Mouse (Mus musculus): ENCODE data around the gene Arhgap5. TPM values are rescaled to one million over a fixed set of nuclear protein-coding genes. Genes with fewer than 3 reads are reported as not detected.

The Arhgap5 gene
- total and polyA plus RNA-seq, 2 experiments from 2014 or later: 35.7 to 54.7 TPM

DNA sequence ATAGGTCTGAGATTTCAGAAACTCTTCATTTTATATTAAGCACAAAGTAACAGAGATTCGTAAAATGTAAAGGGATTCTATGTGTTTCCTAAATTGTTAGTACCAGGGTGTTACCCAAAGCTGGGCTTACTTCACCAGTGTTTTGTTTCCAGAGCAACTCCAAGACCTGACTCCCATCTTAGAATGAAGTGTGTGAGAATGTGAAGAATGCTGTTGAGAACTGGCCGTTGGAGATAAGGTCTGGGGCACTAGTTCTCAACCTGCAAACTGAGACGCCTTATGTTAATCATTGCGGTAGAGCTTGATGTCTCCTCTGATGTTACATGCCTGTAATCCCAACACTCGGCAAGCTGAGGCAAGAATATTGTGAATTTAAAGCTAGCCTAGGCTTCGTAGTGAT lies 24.4 kb upstream of the Arhgap5 start:
- Histone ChIP-seq H3K36me3 (ENCODE audit: insufficient read depth, low read length) (no peaks in the 10 kb centered on the region), H3K4me2 (ENCODE audit: low read depth, low read length) (no peak overlapping the region), H3K4me3 (ENCODE audit: low read length) (no peak overlapping the region), H3K4me1 (ENCODE audit: insufficient read depth, low read length) (no peaks in the 10 kb centered on the region), H3K27ac (no peak overlapping the region), H3K9me3 (ENCODE audit: low read length) (no peaks in the 10 kb centered on the region), H3K9ac (replicated peaks; ENCODE audit: low read length) (no peak overlapping the region), H3K27me3 (ENCODE audit: insufficient read depth, low read length) (no peaks in the 10 kb centered on the region)
- TF ChIP-seq CTCF (IDR thresholded peaks at IDR 0.05; ENCODE audit: low read depth): no peak
- ATAC-seq (no peak), DNase-seq (ENCODE audit: low spot score) (no peak)
- 86% methylated on average over 6 of the region's 6 CpGs for WGBS

DNA sequence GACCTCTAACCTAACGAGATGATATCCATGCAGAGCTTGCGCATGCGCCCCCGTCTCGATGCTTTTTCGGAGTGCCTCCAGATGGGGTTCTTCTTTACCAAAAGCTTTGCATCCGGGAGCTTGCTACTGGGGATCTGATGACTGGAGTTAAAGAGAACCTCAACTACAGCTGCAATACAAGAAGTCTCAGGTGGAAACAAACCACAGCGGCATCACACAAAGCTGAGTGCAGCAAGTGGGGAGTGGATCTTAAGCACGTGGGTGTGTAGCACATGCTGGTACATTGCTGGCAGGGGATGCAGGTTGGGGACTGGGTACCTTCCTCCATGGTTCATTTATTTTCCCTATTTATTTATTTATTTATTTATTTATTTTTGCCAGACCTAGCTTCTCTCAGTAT lies 22.9 kb upstream of the Arhgap5 start:
- no peak overlapping the region for H3K9ac ChIP-seq (replicated peaks; ENCODE audit: low read length)
- TF ChIP-seq CTCF (IDR thresholded peaks at IDR 0.05; ENCODE audit: low read depth): no peak
- DNase-seq (ENCODE audit: low spot score) (no peak), ATAC-seq (no peak)
- no peaks in the 10 kb centered on the region for H3K9me3 ChIP-seq (ENCODE audit: low read length)
- H3K27ac ChIP-seq: no peak overlapping the region
- H3K4me2 ChIP-seq (ENCODE audit: low read depth, low read length): no peak overlapping the region
- no peaks in the 10 kb centered on the region for H3K27me3 ChIP-seq (ENCODE audit: insufficient read depth, low read length)
- no peak overlapping the region for H3K4me3 ChIP-seq (ENCODE audit: low read length)
- H3K36me3 ChIP-seq (ENCODE audit: insufficient read depth, low read length): no peaks in the 10 kb centered on the region
- H3K4me1 ChIP-seq (ENCODE audit: insufficient read depth, low read length): no peaks in the 10 kb centered on the region
- 84% methylated on average over 9 of the region's 9 CpGs for WGBS

DNA sequence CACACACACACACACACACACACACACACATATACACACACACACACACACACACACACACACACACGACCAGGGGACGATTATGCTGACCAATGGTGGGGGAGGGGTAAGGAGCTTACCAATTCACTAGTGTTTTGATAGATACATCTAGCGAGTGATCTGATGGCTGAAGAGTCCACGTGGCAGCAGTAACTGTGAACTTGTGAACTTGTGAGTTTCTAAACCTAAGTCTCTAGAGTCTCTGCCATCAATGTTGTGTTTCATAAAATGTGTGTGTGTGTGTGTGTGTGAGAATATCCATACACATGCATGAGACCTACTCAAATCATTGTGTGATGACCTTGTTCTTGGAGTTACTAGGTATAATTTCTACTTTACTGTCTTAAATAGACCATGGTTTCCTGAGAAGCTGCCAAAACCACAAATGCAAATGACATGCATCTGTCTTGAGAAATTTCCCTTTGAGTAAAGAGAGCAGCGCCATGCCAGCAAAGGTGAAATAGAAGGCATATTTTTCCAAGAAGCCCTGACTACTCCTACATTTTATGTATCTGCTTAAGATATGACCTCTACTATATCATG lies 21.7 kb upstream of the Arhgap5 start:
- TF ChIP-seq CTCF (IDR thresholded peaks at IDR 0.05; ENCODE audit: low read depth): no peak
- H3K4me2 ChIP-seq (ENCODE audit: low read depth, low read length): no peak overlapping the region
- no peaks in the 10 kb centered on the region for H3K27me3 ChIP-seq (ENCODE audit: insufficient read depth, low read length)
- H3K4me3 ChIP-seq (ENCODE audit: low read length): no peak overlapping the region
- WGBS: 74% methylated on average over 5 of the region's 5 CpGs
- H3K36me3 ChIP-seq (ENCODE audit: insufficient read depth, low read length): no peaks in the 10 kb centered on the region
- ATAC-seq (no peak), DNase-seq (ENCODE audit: low spot score) (no peak)
- no peaks in the 10 kb centered on the region for H3K9me3 ChIP-seq (ENCODE audit: low read length)
- H3K27ac ChIP-seq: no peak overlapping the region
- H3K9ac ChIP-seq (replicated peaks; ENCODE audit: low read length): no peak overlapping the region
- H3K4me1 ChIP-seq (ENCODE audit: insufficient read depth, low read length): no peaks in the 10 kb centered on the region

DNA sequence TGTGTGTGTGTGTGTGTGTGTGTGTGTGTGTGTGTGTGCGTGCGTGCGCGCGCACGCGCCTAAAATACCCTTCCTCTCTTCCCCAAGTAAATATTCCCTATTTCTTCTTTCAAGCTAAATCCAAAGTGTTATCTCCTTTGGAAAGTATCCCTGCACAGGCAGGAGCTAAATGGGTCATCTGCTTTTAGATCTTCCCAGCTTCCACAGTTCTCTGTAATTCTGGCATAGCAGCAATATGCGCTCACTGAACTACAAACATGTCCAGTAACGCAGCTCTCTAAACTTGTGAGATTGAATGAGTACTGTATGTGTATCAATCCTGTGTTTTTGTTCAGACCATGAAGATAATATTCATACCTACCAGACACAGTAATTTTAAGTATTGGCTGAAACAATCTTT lies 20.6 kb upstream of the Arhgap5 start:
- TF ChIP-seq CTCF (IDR thresholded peaks at IDR 0.05; ENCODE audit: low read depth): no peak
- WGBS: 93% methylated on average over 9 of the region's 9 CpGs
- H3K27ac ChIP-seq: no peak overlapping the region
- ATAC-seq (no peak), DNase-seq (ENCODE audit: low spot score) (no peak)
- H3K27me3 ChIP-seq (ENCODE audit: insufficient read depth, low read length): no peaks in the 10 kb centered on the region
- H3K36me3 ChIP-seq (ENCODE audit: insufficient read depth, low read length): no peaks in the 10 kb centered on the region
- no peak overlapping the region for H3K4me2 ChIP-seq (ENCODE audit: low read depth, low read length)
- no peaks in the 10 kb centered on the region for H3K4me1 ChIP-seq (ENCODE audit: insufficient read depth, low read length)
- H3K4me3 ChIP-seq (ENCODE audit: low read length): no peak overlapping the region
- no peak overlapping the region for H3K9ac ChIP-seq (replicated peaks; ENCODE audit: low read length)
- no peaks in the 10 kb centered on the region for H3K9me3 ChIP-seq (ENCODE audit: low read length)

- no peak overlapping the region for H3K9ac ChIP-seq (replicated peaks; ENCODE audit: low read length)
- no peaks in the 10 kb centered on the region for H3K36me3 ChIP-seq (ENCODE audit: insufficient read depth, low read length)
- H3K27me3 ChIP-seq (ENCODE audit: insufficient read depth, low read length): no peaks in the 10 kb centered on the region
- ATAC-seq (peak; percentile 58; the same call in 1 of the 2 replicates), DNase-seq (ENCODE audit: low spot score) (peak; percentile 30)
- H3K4me2 ChIP-seq (ENCODE audit: low read depth, low read length): peak overlapping the region; percentile 28; the same call in 1 of the 2 replicates
- H3K4me3 ChIP-seq (ENCODE audit: low read length): no peak overlapping the region
- no peaks in the 10 kb centered on the region for H3K9me3 ChIP-seq (ENCODE audit: low read length)
- no peaks in the 10 kb centered on the region for H3K4me1 ChIP-seq (ENCODE audit: insufficient read depth, low read length)
- no peak for TF ChIP-seq CTCF (IDR thresholded peaks at IDR 0.05; ENCODE audit: low read depth)
- H3K27ac ChIP-seq: no peak overlapping the region
- 21% methylated on average over 15 of the region's 15 CpGs for WGBS
These were observed 15.4 kb upstream of the Arhgap5 start for GRCm38 (mm10) chr12:52488266-52488975.

DNA sequence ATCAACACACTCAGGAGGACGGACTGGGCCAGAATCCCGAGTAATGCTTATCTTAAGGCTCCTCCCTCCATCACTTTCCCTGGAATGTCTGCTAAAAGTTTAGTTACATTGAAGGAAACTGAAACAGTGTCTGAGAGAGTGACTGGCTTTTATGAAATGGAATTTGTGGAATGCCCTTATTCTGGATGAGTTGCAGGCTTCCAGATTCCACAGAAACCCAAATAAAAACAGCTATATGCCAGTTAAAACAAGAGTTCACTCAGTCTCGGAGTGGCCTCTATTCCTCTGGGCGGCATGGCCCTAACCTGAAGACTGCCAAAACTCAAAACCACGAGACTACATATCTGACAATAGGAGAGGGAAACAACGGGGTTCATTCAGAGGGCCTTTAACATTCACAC lies 10.5 kb upstream of the Arhgap5 start:
- no peaks in the 10 kb centered on the region for H3K27me3 ChIP-seq (ENCODE audit: insufficient read depth, low read length)
- no peak for TF ChIP-seq CTCF (IDR thresholded peaks at IDR 0.05; ENCODE audit: low read depth)
- ATAC-seq (no peak), DNase-seq (ENCODE audit: low spot score) (peak; percentile 16)
- H3K9me3 ChIP-seq (ENCODE audit: low read length): no peaks in the 10 kb centered on the region
- H3K9ac ChIP-seq (replicated peaks; ENCODE audit: low read length): no peak overlapping the region
- WGBS: 63% methylated on average over 6 of the region's 6 CpGs
- H3K4me1 ChIP-seq (ENCODE audit: insufficient read depth, low read length): no peaks in the 10 kb centered on the region
- no peaks in the 10 kb centered on the region for H3K36me3 ChIP-seq (ENCODE audit: insufficient read depth, low read length)
- H3K4me3 ChIP-seq (ENCODE audit: low read length): no peak overlapping the region
- H3K27ac ChIP-seq: no peak overlapping the region; the same call in 1 of the 2 replicates
- no peak overlapping the region for H3K4me2 ChIP-seq (ENCODE audit: low read depth, low read length)

- Histone ChIP-seq H3K4me3 (ENCODE audit: low read length) (no peak overlapping the region), H3K36me3 (ENCODE audit: insufficient read depth, low read length) (no peaks in the 10 kb centered on the region), H3K4me1 (ENCODE audit: insufficient read depth, low read length) (no peaks in the 10 kb centered on the region), H3K27me3 (ENCODE audit: insufficient read depth, low read length) (no peaks in the 10 kb centered on the region), H3K9me3 (ENCODE audit: low read length) (no peaks in the 10 kb centered on the region), H3K27ac (no peak overlapping the region), H3K9ac (replicated peaks; ENCODE audit: low read length) (no peak overlapping the region), H3K4me2 (ENCODE audit: low read depth, low read length) (no peak overlapping the region)
- WGBS: 90% methylated on average over 3 of the region's 3 CpGs
- no peak for DNase-seq (ENCODE audit: low spot score)
- ATAC-seq: no peak
- TF ChIP-seq CTCF (IDR thresholded peaks at IDR 0.05; ENCODE audit: low read depth): no peak
These were observed 6.6 kb upstream of the Arhgap5 start for GRCm38 (mm10) chr12:52497209-52497608.
